Mouse (Mus musculus): Measurements from ENCODE around the gene Pde7b.
A peak's percentile ranks its signal among the peaks of the same experiment; 100 is the strongest.

Gene Pde7b

GRCm38 (mm10) chr10:20724906-20725305 is at the start of gene Pde7b:
Gene Pde7b, minus strand, starts transcription at chr10:20725078.
- peak; percentile 53 for DNase-seq (ENCODE audit: low spot score)

DNA sequence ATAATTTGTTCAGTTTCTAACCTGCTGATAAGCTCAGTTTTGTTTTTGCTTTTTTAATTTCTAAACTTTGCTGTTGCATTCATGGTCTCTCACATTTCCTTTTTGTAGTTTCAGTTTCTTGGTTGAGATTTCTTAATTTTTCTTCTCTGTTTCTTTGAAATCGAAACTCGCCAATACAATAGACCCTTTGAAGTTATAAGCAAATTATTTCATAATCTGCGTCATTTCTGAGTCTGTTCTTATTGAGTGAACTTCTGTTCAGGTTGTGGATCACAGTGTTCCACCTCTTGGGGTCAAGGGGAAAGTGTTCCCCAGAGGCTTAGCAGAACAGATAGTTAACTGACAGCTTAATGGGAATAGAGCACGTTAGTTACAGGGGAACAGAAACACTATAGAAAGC is 47.2 kb upstream of the Pde7b start:
- no peak for DNase-seq (ENCODE audit: low spot score)

GRCm38 (mm10) chr10:20770418-20770888 is 45.6 kb upstream of the Pde7b start:
- no peak for DNase-seq (ENCODE audit: low spot score)

DNA sequence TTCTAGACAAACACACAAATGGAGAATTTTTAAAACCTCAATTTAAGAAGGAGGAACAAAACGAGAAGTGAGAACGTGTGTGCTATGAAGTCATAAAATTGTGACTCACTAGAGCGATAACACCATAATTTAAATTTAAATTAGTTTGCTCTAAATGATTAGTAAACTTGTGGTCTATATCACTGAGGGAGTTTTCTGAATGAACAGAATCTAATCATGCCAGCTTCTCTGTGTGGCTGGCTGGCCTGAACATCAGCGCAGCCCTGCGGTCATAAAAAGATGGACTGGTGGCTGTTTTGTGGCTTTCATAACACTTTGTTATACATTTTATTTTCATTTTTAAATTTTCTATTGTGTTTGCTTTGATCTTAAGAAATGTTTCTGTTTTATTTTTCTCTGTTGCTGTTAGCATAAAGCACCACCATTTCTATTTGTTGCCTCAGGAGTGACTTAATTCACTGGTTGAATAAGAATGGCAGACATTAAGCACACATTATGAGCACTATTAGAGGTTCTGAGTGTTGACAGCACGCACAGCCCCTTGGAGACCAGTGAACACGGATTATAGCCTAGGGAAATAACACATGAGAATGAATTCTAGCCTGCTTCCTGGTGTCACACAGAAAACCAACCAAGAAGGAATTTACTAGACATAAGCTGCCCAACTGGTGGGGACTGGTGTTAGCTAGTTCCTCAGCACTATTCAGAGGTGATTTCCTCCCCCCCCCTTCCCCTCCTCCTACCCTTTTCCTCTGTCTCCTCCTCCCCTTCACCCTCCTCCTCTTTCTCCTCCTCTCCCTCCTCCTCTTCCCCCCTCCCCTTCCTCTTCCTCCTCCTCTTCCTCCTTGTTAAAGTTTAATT is 44.9 kb upstream of the Pde7b start:
- DNase-seq (ENCODE audit: low spot score): no peak

- no peak for DNase-seq (ENCODE audit: low spot score)
Observed at GRCm38 (mm10) chr10:20764352-20764751, 39.5 kb upstream of the Pde7b start.

GRCm38 (mm10) chr10:20758939-20759338 is 34.1 kb upstream of the Pde7b start:
- no peak for DNase-seq (ENCODE audit: low spot score)

GRCm38 (mm10) chr10:20758259-20758658 is 33.4 kb upstream of the Pde7b start:
- no peak for DNase-seq (ENCODE audit: low spot score)

- no peak for DNase-seq (ENCODE audit: low spot score)
Observed at GRCm38 (mm10) chr10:20756219-20756618, 31.3 kb upstream of the Pde7b start.

- no peak for DNase-seq (ENCODE audit: low spot score)
Observed at GRCm38 (mm10) chr10:20752883-20753282, 28.0 kb upstream of the Pde7b start.

- DNase-seq (ENCODE audit: low spot score): no peak
Observed at GRCm38 (mm10) chr10:20750642-20751251, 25.9 kb upstream of the Pde7b start.

GRCm38 (mm10) chr10:20748938-20749337 is 24.1 kb upstream of the Pde7b start:
- DNase-seq (ENCODE audit: low spot score): no peak

DNA sequence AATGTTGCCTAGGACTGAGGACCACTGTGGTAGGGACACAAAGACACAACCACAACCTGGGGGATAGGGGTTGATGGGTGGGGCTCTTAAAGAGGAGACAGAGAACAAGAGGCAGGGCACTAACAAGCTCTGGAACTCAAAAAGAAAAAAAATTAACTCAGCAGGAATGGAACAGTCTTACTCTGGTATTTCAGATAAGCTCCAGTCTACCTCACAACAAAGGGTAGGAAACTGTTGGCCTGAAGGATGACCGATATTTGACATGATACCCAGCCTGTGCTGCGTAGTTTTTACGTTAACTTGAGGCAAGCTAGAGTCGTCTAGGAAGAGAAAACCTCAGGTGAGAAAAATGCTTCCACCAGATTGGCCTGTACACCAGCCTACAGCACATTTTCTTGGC is 22.4 kb upstream of the Pde7b start:
- no peak for DNase-seq (ENCODE audit: low spot score)

DNA sequence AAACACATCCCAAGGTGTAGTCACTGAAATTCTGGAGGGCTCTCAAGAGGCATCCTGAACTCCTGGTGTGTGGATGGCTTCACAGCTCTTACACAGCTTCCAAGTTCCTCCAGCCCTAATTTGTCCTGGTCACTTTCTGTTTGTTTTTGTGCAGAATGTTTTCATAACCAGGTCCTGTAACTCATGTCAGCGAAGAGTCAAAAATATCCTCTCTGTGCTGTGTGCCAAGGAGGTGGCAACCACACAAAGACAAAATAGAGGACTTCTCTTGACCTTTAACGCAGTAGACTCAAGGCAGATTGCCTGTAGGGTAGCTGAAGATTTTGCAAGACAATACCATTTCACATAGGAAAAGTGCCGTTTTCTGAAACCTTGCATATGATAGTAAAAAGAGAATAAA is 14.9 kb upstream of the Pde7b start:
- DNase-seq (ENCODE audit: low spot score): no peak

DNA sequence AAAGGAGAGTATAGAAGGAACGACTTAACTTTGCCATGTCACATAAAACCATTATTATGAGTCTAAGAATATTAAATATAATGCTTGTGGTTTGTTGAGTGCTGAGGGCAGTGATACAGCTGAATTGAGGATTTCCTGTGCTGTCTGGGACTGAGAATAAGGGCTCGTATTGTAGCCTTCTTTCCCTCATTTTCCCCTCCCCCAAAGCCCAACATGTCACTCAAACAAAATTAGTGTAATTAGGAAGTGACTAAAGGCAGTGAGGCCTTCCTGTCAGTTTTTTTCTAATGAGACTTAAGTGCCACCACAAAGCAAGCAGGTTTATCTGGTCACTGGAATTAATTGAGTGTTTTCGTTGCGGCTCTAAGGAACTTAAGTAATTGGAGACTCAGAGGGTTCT is 12.3 kb upstream of the Pde7b start:
- no peak for DNase-seq (ENCODE audit: low spot score)

DNA sequence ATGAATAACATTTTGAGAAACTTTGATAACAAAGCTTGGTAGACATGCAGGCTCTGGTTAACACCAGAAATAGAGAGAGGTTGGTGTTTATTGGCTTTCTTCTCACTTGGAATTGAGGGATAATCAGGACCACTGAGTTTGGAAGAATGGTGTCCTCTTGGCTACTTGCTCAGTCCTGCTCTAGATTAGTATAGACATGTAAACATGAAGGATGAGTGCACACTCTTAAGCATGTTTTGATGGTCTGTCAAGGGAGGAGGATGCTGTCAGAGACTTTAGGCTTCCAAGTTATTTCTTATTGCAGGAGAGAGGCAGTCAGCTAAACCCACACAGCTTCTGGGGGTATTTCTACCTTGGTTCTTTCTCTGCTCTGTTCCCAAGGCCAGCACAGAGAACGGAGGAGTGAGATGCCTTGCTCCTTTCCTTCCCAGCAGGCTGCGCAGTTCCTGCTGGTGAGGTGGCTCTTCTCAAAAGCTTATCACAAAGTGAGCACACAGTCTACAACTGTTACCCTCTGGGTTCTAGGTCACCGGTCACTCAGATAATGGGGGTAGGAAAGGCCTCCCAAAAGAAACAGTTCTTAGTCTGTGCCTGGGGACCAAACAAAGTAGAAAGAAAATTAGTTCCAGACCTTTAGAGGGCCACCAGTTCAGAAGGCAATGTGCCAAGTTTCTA is 11.0 kb upstream of the Pde7b start:
- no peak for DNase-seq (ENCODE audit: low spot score)

GRCm38 (mm10) chr10:20733576-20733975 is 8.7 kb upstream of the Pde7b start:
- DNase-seq (ENCODE audit: low spot score): no peak

DNA sequence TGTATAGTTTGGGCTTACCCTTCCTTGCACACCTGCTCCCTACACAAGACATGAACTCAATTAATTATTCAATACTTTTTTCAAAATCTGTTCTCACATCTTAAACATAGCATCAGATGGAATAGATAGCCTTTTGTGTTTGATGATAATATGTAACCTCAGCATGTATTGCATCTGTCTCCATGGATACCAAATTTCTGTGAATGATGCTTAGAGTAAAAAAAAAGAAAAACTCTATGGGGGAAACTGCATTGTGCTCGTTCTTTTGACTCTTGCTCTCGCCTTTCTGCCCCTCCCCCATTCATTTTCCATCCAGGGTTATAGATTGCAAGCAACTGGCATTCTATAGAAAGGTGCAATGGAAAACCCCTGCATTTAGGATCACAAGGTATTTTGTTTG is 7.3 kb upstream of the Pde7b start:
- no peak for DNase-seq (ENCODE audit: low spot score)

DNA sequence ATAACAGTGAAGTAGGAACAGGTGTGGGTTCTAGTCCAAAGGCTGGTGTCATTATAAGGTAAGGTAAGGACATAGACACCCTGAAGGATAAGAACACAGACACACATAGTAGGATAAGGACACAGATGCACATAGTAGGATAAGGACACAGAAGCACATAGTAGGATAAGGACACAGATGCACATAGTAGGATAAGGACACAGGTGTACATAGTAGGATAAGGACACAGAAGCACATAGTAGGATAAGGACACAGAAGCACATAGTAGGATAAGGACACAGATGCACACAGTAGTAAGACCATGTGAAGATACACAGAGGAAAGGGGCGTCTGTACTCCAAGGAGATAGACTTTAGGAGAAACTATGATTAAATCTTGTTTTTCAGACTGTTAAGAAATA is 5.2 kb upstream of the Pde7b start:
- no peak for DNase-seq (ENCODE audit: low spot score)

DNA sequence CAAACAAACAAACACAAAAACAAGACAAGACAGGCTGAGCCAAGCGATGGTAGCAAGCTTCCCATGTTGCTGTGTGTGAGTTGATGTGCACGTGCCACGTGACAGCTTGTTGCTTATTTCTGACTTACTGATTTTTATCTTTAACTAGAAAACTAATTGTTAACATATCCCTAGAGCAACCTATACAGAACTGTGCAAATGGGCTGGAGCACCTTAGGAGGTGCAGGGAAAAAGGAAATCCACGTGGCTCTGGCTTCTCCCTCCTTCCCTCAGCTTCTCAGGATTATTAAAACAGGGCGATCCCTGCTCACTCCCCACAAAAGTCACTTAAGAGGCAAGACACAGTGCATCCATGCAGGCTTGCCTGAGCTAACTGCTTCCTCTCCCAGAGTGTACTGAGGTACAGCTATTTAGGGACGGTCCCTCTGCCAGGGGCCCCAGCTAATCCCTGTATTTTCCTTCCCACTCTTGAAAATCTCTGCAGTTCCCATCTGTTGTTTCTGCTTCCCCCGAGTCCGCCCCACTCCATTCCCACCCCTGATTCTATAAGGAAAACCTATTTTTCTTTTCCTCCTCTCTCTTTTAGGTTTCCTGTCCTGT is 606 bp upstream of the Pde7b start:
- no peak for DNase-seq (ENCODE audit: low spot score)

DNA sequence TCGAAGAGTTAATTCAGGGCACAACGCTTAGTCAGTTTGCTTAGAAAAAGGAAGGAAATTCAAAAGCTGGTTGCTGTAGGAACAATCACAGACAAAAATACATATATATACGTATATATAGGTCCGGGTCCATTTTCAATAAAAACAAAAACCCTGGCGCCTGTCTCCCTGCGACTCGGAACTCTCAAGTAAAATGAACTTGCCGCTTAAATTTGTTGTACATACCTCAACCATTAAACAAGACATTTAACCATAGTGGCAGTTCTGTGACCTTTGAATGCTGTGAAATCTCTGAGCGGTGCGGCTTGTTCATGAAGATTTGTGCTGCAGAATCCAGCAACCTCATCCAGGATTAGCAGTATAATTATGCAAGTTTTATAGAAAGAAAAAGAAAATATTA is 427 bp downstream of the Pde7b start:
- DNase-seq (ENCODE audit: low spot score): no peak

GRCm38 (mm10) chr10:20723962-20724361 is 916 bp downstream of the Pde7b start:
- no peak for DNase-seq (ENCODE audit: low spot score)

DNA sequence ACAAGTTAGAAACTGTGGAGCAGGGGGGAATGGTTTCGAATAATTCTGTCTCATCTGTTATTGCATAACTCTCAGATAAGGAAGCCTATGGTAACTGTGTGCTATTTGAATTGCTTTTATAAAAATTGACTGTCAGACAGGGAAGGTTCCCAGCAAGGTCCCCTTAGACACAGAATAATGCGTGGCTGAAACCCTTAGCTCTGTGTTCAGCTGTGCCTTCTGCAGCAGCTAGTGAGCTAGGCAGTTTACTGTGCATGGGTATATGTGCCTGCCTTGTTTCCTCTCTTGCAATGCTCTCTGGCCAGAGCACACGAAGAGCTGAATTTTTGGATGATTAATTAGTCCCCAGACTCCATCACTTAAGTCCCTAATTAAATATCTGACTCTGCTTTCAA is 1.4 kb downstream of the Pde7b start:
- DNase-seq (ENCODE audit: low spot score): no peak

All from ovary, postnatal 10 days (tissue).